Mouse (Mus musculus) hindbrain, postnatal 0 days (tissue): ENCODE results near the gene Nceh1. TPM values are rescaled to one million over a fixed set of nuclear protein-coding genes. Genes with fewer than 3 reads are reported as not detected.

Experiments
- ATAC-seq: fragments of 200-750 bp; cut with Nextera tagmentation; 2 replicates; pipeline ENCODE4 v1.8.0; 2017; ENCODE audit warnings: mild to moderate bottlenecking, moderate TSS enrichment, moderate library complexity
- DNase-seq: peaks from one replicate; pipeline ENCODE4 v3.0.0-alpha.2; 2015; ENCODE audit warnings: low spot score
- H3K27ac ChIP-seq: fragments of 300-500 bp; sonication (generic); 2 replicates; pipeline ENCODE4 v1.5.1; 2014; ENCODE audit warnings: mild to moderate bottlenecking
- H3K27me3 ChIP-seq: fragments of 300-500 bp; sonication (generic); 2 replicates; pipeline ENCODE4 v1.6.1; 2014; ENCODE audit warnings: low read length, mixed read lengths; ENCODE audit not compliant: insufficient read depth
- H3K36me3 ChIP-seq: fragments of 300-500 bp; sonication (generic); 2 replicates; pipeline ENCODE4 v1.6.1; 2014; ENCODE audit warnings: low read length, mixed read lengths; ENCODE audit not compliant: insufficient read depth
- H3K4me1 ChIP-seq: fragments of 300-500 bp; sonication (generic); 2 replicates; pipeline ENCODE4 v1.6.1; 2014; ENCODE audit warnings: antibody characterized with exemption, low read length, mixed read lengths; ENCODE audit not compliant: insufficient read depth
- H3K4me2 ChIP-seq: fragments of 300-500 bp; sonication (generic); 2 replicates; pipeline ENCODE4 v1.6.1; 2014; ENCODE audit warnings: low read depth, mild to moderate bottlenecking, low read length, moderate library complexity, mixed read lengths
- H3K4me3 ChIP-seq: fragments of 300-500 bp; sonication (generic); 2 replicates; pipeline ENCODE4 v1.5.1; 2014; ENCODE audit warnings: low read length
- H3K9ac ChIP-seq: fragments of 300-500 bp; sonication (generic); replicated peaks from 2 replicates; pipeline ENCODE4 v1.6.1; 2014; ENCODE audit warnings: mild to moderate bottlenecking, low read length, moderate library complexity, mixed read lengths
- H3K9me3 ChIP-seq: fragments of 300-500 bp; sonication (generic); 2 replicates; pipeline ENCODE4 v1.6.1; 2016; ENCODE audit warnings: low read length, mixed read lengths
- CTCF ChIP-seq: IDR thresholded peaks from 2 replicates; pipeline ENCODE4 v1.5.1; 2016; ENCODE audit warnings: antibody characterized with exemption, control low read depth, low read depth
- WGBS: fragments of 180-500 bp; shearing (Covaris S2); extraction: QIAGEN DNeasy Blood & Tissue Kit; methylation state at CpG from one replicate; pipeline ENCODE4 v1.1.7; 2014; 5-methylcytosine and 5-hydroxymethylcytosine counted together
- polyA plus RNA-seq: library from polyadenylated mRNA; unstranded; fragments of >200 nt; fragmentation: Nextera tagmentation; extraction: Ambion mirVana; gene quantifications from 2 replicates; pipeline ENCODE4 v1.2.1, GENCODE M21; 2015
- total RNA-seq: library from RNA; depleted of rRNA; stranded (reverse); fragments of >200 nt; gene quantifications from 2 replicates; pipeline ENCODE4 v1.2.3, GENCODE M21; 2014

The Nceh1 gene
- total and polyA plus RNA-seq, 2 experiments from 2014 or later, result 31.5 to 35.7 TPM

GRCm38 (mm10) chr3:27300451-27300850, 117.7 kb downstream of the Nceh1 start:
- Histone ChIP-seq H3K4me2 (no peak overlapping the region), H3K27ac (no peak overlapping the region), H3K9me3 (no peaks in the 10 kb centered on the region), H3K4me1 (no peaks in the 10 kb centered on the region), H3K36me3 (no peaks in the 10 kb centered on the region), H3K27me3 (no peaks in the 10 kb centered on the region), H3K9ac (no peak overlapping the region), H3K4me3 (no peak overlapping the region)
- ATAC-seq (no peak), DNase-seq (no peak)
- no peak for TF ChIP-seq CTCF
- 56% methylated on average over 4 of the region's 4 CpGs for WGBS

- 76% methylated on average over 9 of the region's 9 CpGs for WGBS
- H3K36me3 ChIP-seq, result no peaks in the 10 kb centered on the region
- no peaks in the 10 kb centered on the region for H3K9me3 ChIP-seq
- no peak for TF ChIP-seq CTCF
- ATAC-seq (no peak), DNase-seq (no peak)
- H3K27me3 ChIP-seq, result no peaks in the 10 kb centered on the region
- no peak overlapping the region for H3K27ac ChIP-seq
- no peaks in the 10 kb centered on the region for H3K4me1 ChIP-seq
- no peak overlapping the region for H3K9ac ChIP-seq
- H3K4me3 ChIP-seq, result no peak overlapping the region
- H3K4me2 ChIP-seq, result no peak overlapping the region
Observed at GRCm38 (mm10) chr3:27302339-27303022, 119.7 kb downstream of the Nceh1 start.

GRCm38 (mm10) chr3:27306815-27307214, 124.0 kb downstream of the Nceh1 start:
- no peak for TF ChIP-seq CTCF
- no peaks in the 10 kb centered on the region for H3K4me1 ChIP-seq
- no peaks in the 10 kb centered on the region for H3K36me3 ChIP-seq
- H3K9me3 ChIP-seq, result no peaks in the 10 kb centered on the region
- no peak for ATAC-seq
- no peak overlapping the region for H3K4me2 ChIP-seq
- 72% methylated on average over 10 of the region's 10 CpGs for WGBS
- H3K27ac ChIP-seq, result no peak overlapping the region
- no peak for DNase-seq
- H3K9ac ChIP-seq, result no peak overlapping the region
- no peaks in the 10 kb centered on the region for H3K27me3 ChIP-seq
- H3K4me3 ChIP-seq, result no peak overlapping the region

- H3K27me3 ChIP-seq, result no peaks in the 10 kb centered on the region
- H3K27ac ChIP-seq, result no peak overlapping the region
- H3K4me3 ChIP-seq, result no peak overlapping the region
- 86% methylated on average over 7 of the region's 7 CpGs for WGBS
- ATAC-seq, result no peak
- H3K4me1 ChIP-seq, result no peaks in the 10 kb centered on the region
- TF ChIP-seq CTCF, result no peak
- H3K36me3 ChIP-seq, result no peaks in the 10 kb centered on the region
- no peaks in the 10 kb centered on the region for H3K9me3 ChIP-seq
- DNase-seq, result no peak
- H3K9ac ChIP-seq, result no peak overlapping the region
- H3K4me2 ChIP-seq, result no peak overlapping the region
Observed at GRCm38 (mm10) chr3:27310973-27311372, 128.2 kb downstream of the Nceh1 start.

- no peak overlapping the region for H3K4me2 ChIP-seq
- no peak overlapping the region for H3K9ac ChIP-seq
- H3K27me3 ChIP-seq, result no peaks in the 10 kb centered on the region
- ATAC-seq (no peak), DNase-seq (no peak)
- no peak for TF ChIP-seq CTCF
- H3K4me1 ChIP-seq, result no peaks in the 10 kb centered on the region
- no peak overlapping the region for H3K27ac ChIP-seq
- 89% methylated on average over 4 of the region's 4 CpGs for WGBS
- H3K9me3 ChIP-seq, result no peaks in the 10 kb centered on the region
- H3K36me3 ChIP-seq, result no peaks in the 10 kb centered on the region
- no peak overlapping the region for H3K4me3 ChIP-seq
Observed at GRCm38 (mm10) chr3:27311475-27311874, 128.7 kb downstream of the Nceh1 start.

- WGBS, result 73% methylated on average over 2 of the region's 2 CpGs
- Histone ChIP-seq H3K9me3 (no peaks in the 10 kb centered on the region), H3K9ac (no peak overlapping the region), H3K4me1 (no peaks in the 10 kb centered on the region), H3K4me3 (no peak overlapping the region), H3K4me2 (no peak overlapping the region), H3K27ac (no peak overlapping the region), H3K36me3 (no peaks in the 10 kb centered on the region), H3K27me3 (no peaks in the 10 kb centered on the region)
- DNase-seq (no peak), ATAC-seq (no peak)
- no peak for TF ChIP-seq CTCF
Observed at GRCm38 (mm10) chr3:27314506-27315164, 131.9 kb downstream of the Nceh1 start.
